Mouse (Mus musculus) limb, embryonic 14.5 days (tissue): ENCODE measurements around the gene Wfdc15b. TPM values are rescaled to one million over a fixed set of nuclear protein-coding genes. Genes with fewer than 3 reads are reported as not detected.
"Not testable (repeated sequence)": the region's sequence is repeated elsewhere in the genome, so short reads cannot be mapped to it uniquely, and the experiment has no call there.

Experiments
- ATAC-seq: fragments of 200-750 bp; cut with Nextera tagmentation; 2 replicates; pipeline ENCODE4 v1.8.0; 2017; ENCODE audit warnings: low read depth, moderate number of reproducible peaks, moderate TSS enrichment; ENCODE audit not compliant: low FRiP score
- DNase-seq: peaks from one replicate; pipeline ENCODE4 v3.0.0-alpha.2; 2015; ENCODE audit warnings: low spot score
- H3K27ac ChIP-seq: fragments of 300-500 bp; sonication (generic); replicated peaks from 2 replicates; pipeline ENCODE4 v1.5.1; 2014; ENCODE audit warnings: low read depth, mild to moderate bottlenecking, low read length, moderate library complexity, mixed read lengths
- H3K27me3 ChIP-seq: fragments of 300-500 bp; sonication (generic); 2 replicates; pipeline ENCODE4 v1.6.1; 2014; ENCODE audit warnings: low read length, mixed read lengths; ENCODE audit not compliant: control insufficient read depth, insufficient read depth
- H3K36me3 ChIP-seq: fragments of 300-500 bp; sonication (generic); 2 replicates; pipeline ENCODE4 v1.6.1; 2014; ENCODE audit warnings: mild to moderate bottlenecking, low read length, moderate library complexity, mixed read lengths; ENCODE audit not compliant: control insufficient read depth, insufficient read depth
- H3K4me1 ChIP-seq: fragments of 300-500 bp; sonication (generic); 2 replicates; pipeline ENCODE4 v1.6.1; 2014; ENCODE audit warnings: antibody characterized with exemption, low read length, mixed read lengths; ENCODE audit not compliant: control insufficient read depth, insufficient read depth
- H3K4me2 ChIP-seq: fragments of 300-500 bp; sonication (generic); replicated peaks from 2 replicates; pipeline ENCODE4 v1.6.1; 2014; ENCODE audit warnings: low read depth, mild to moderate bottlenecking, low read length, moderate library complexity; ENCODE audit not compliant: severe bottlenecking
- H3K4me3 ChIP-seq: fragments of 300-500 bp; sonication (generic); replicated peaks from 2 replicates; pipeline ENCODE4 v1.5.1; 2014; ENCODE audit warnings: low read length
- H3K9ac ChIP-seq: fragments of 300-500 bp; sonication (generic); 2 replicates; pipeline ENCODE4 v1.6.1; 2014; ENCODE audit warnings: mild to moderate bottlenecking, low read depth, low read length, moderate library complexity; ENCODE audit not compliant: severe bottlenecking
- H3K9me3 ChIP-seq: fragments of 300-500 bp; sonication (generic); 2 replicates; pipeline ENCODE4 v1.6.1; 2016; ENCODE audit warnings: low read length; ENCODE audit not compliant: control insufficient read depth
- POLR2A ChIP-seq: fragments of 200-500 bp; IDR thresholded peaks from 2 replicates; pipeline ENCODE4 v1.8.0; 2012; ENCODE audit warnings: inconsistent platforms, mild to moderate bottlenecking, moderate library complexity, borderline replicate concordance; ENCODE audit not compliant: insufficient read depth, insufficient read length; ENCODE audit errors: extremely low read depth
- WGBS: fragments of 180-500 bp; shearing (Covaris S2); extraction: QIAGEN DNeasy Blood & Tissue Kit; methylation state at CpG from one replicate; pipeline ENCODE4 v1.1.7; 2014; 5-methylcytosine and 5-hydroxymethylcytosine counted together
- polyA plus RNA-seq, 2 experiments: library from polyadenylated mRNA; depleted of rRNA in 1 of 2; stranded (reverse) in 1 of 2; unstranded in 1 of 2; fragments of >200 nt; fragmentation: Nextera tagmentation in 1 of 2; extraction: Ambion mirVana in 1 of 2; gene quantifications; 2 replicates each; pipeline versions ENCODE4 v1.2.1 to v1.2.3; 2012 to 2014

Wfdc15b gene
- polyA plus RNA-seq (2012; rRNA removed) (not detected in 2 replicates), polyA plus RNA-seq (2014; fragmentation: Nextera tagmentation; extraction: Ambion mirVana) (not detected in 2 replicates)

DNA sequence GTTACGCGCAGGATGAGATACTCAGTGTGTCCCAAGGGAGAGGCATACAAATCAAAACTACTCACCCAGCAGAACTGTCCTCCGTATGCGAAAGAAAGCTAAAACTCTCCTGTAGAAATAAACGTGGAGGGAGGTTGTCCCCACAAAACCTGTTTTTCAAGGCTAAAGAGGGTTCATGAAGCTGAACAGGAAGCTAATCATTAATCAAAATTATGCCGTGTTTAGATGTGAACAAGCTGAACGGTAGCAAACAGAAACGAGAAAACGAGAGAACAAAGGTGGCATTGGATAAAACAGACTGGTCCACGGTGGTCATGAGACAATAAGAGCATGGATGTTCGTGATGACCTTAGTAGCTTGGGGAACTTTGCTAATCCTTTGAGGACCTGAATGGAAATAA is at the start of gene Wfdc15b:
Gene Wfdc15b (minus strand): TSS at position 139 of the 400 bp plus-strand sequence.
- H3K4me3 ChIP-seq, result no peak within 1 kb of the TSS
- whole genome bisulfite sequencing, result 70% methylated on average over 11 of the region's 11 CpGs
- no peak for TF ChIP-seq POLR2A
- no peak within 1 kb of the TSS for H3K27ac ChIP-seq
- no peak for ATAC-seq
- DNase-seq, result no peak
- H3K4me2 ChIP-seq, result no peak within 1 kb of the TSS
- no peaks in the 10 kb centered on the region for H3K36me3 ChIP-seq
- no peaks in the 10 kb centered on the region for H3K9me3 ChIP-seq
- no peak within 1 kb of the TSS for H3K9ac ChIP-seq
- no peaks in the 10 kb centered on the region for H3K27me3 ChIP-seq
- no peaks in the 10 kb centered on the region for H3K4me1 ChIP-seq

DNA sequence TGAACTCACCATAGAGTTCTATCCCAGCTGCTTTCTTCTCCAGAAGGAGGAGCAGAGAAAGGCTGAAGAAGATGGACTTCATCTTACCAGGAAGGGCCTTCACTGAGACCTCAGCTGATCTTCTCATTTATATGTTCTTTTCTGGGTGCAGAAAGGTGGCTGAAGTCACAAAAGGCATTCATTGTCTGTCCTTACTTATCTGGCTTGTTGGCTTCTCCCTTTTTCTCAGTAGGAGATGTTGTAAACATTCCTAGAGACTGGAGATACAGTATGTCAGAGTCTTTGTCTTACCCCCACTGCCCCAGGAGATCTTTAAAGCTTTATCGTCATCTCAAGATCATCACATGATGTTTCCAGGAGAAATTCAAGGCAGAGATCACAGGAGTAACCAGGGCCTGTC is 35.1 kb upstream of the Wfdc15b start, which contains the start of gene Svs3b:
Gene Svs3b (minus strand): TSS at position 101 of the 400 bp plus-strand sequence.
- H3K36me3 ChIP-seq, H3K9me3 ChIP-seq, H3K27me3 ChIP-seq, H3K4me1 ChIP-seq, ATAC-seq, H3K27ac ChIP-seq, H3K9ac ChIP-seq, DNase-seq, H3K4me3 ChIP-seq, H3K4me2 ChIP-seq: not testable (repeated sequence)
- WGBS, result 90% methylated on average over 1 of the region's 1 CpGs

DNA sequence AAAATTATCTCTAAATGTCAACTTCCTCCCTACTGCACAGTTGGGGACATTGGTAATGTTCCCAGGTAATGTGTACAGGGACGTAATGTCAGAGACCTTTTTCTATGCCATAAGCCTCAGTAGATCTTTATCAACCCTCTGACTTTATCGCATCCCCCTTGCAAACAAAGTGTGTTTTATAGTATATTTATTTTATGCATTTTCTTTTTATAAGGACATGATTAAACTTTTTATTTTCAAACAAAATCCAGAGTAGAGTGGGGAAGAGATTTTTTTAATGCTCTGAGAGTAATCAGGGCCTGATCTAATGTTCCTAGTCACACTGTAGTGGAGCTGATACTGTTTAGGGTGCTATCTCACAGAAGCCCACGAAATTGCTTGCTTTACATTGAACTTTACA is 16.9 kb upstream of the Wfdc15b start, which contains the start of gene Svs2:
Gene Svs2 (minus strand): TSS at position 101 of the 400 bp plus-strand sequence.
- TF ChIP-seq POLR2A, result no peak
- no peak for DNase-seq
- no peaks in the 10 kb centered on the region for H3K4me1 ChIP-seq
- H3K9me3 ChIP-seq, result no peaks in the 10 kb centered on the region
- H3K27ac ChIP-seq, result no peak within 1 kb of the TSS
- no peak within 1 kb of the TSS for H3K4me3 ChIP-seq
- no peaks in the 10 kb centered on the region for H3K27me3 ChIP-seq
- H3K36me3 ChIP-seq, result no peaks in the 10 kb centered on the region
- no peak within 1 kb of the TSS for H3K4me2 ChIP-seq
- WGBS, result 84% methylated on average over 3 of the region's 3 CpGs
- H3K9ac ChIP-seq, result no peak within 1 kb of the TSS
- no peak for ATAC-seq

DNA sequence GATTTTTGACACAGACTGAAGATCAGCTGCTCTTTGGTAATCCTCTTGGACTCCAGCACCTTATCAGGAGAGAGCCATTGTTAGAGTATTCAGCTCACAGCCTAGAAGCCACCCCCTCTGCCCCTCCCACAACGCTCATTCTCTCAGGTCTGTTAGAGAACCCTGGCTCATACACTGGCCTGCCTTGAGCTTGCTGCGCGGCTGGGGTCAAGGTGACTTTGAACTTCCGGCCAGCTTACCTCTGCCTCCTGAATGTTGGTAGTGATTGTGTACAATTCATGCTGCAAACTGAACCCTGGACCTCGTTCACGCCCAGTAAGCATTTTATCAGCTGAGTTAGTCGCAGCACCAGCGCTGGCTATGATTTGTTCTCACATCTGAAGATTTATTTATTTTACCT is 11.2 kb upstream of the Wfdc15b start:
- Histone ChIP-seq H3K9ac (no peak overlapping the region), H3K4me1 (no peaks in the 10 kb centered on the region), H3K9me3 (no peaks in the 10 kb centered on the region), H3K27ac (no peak overlapping the region), H3K4me2 (no peak overlapping the region), H3K27me3 (no peaks in the 10 kb centered on the region), H3K36me3 (no peaks in the 10 kb centered on the region), H3K4me3 (no peak overlapping the region)
- no peak for TF ChIP-seq POLR2A
- no peak for DNase-seq
- 89% methylated on average over 8 of the region's 8 CpGs for WGBS
- no peak for ATAC-seq

DNA sequence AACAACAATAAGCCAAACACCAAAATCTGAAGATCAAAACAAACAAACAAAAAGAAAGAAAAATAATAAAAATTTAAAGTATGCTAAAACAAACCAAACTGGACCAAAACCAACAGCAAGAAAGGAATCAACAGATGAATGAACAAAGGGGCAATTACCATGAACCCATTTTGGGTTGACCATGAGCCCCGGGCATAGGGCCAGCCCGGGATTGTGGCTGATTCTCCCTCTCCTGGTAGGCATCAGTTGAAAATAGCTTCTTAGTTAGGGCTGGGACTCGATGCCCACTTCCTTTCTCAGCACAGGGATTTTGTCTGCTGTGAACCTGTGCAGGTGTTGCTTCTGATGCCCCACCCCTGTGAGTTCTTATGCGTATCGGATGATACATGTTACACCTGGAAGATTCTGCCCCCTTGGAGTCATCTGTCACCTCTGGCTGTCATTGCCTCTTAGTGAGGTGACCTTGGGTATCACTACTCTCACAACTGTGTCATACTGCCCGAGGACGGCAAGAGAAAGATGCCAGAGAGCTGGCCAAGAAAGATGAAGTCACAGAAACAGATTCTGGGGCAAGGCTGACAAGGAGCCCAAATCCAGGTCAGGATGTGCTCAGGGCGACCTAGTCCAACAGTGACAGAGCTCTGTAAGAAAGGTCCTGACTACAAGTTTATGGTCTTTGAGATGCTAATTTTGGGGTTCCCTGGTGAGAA is 7.1 kb upstream of the Wfdc15b start:
- no peaks in the 10 kb centered on the region for H3K36me3 ChIP-seq
- H3K4me2 ChIP-seq, result no peak overlapping the region
- DNase-seq, result no peak
- H3K4me1 ChIP-seq, result no peaks in the 10 kb centered on the region
- WGBS, result 82% methylated on average over 8 of the region's 8 CpGs
- H3K27ac ChIP-seq, result no peak overlapping the region
- no peak for ATAC-seq
- H3K27me3 ChIP-seq, result no peaks in the 10 kb centered on the region
- no peak overlapping the region for H3K9ac ChIP-seq
- no peak for TF ChIP-seq POLR2A
- no peak overlapping the region for H3K4me3 ChIP-seq
- H3K9me3 ChIP-seq, result no peaks in the 10 kb centered on the region

DNA sequence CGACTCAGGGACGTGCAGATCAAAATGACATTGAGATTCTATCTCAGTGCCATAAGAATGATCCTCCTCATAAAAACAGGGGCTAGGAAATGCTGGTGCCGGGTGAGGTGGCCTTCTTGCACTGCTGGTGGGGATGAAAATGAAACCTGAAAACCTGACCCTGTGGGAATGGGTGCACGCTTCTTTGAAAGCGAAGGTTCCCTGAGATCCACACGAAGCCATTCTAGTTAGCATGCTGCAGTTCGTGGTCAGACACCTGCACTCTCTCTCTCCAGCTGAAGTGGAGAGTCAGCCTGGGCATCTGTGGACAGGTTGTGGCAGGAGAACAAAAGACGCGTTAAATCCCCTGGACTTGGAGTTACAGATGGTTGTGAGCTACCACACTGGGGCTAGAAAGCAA is 2.2 kb downstream of the Wfdc15b start:
- 81% methylated on average over 9 of the region's 9 CpGs for WGBS
- Histone ChIP-seq H3K27ac (no peak overlapping the region), H3K4me2 (no peak overlapping the region), H3K4me1 (no peaks in the 10 kb centered on the region), H3K4me3 (no peak overlapping the region), H3K36me3 (no peaks in the 10 kb centered on the region), H3K9me3 (no peaks in the 10 kb centered on the region), H3K9ac (no peak overlapping the region), H3K27me3 (no peaks in the 10 kb centered on the region)
- ATAC-seq, result no peak
- no peak for DNase-seq
- TF ChIP-seq POLR2A, result no peak
